Mouse (Mus musculus) hindbrain, embryonic 15.5 days (tissue): ENCODE results near the gene Map3k1. TPM values are rescaled to one million over a fixed set of nuclear protein-coding genes. Genes with fewer than 3 reads are reported as not detected.

Source experiments
- ATAC-seq: fragments of 200-750 bp; cut with Nextera tagmentation; 2 replicates; pipeline ENCODE4 v1.8.0; 2017; ENCODE audit warnings: low read depth, moderate number of reproducible peaks, moderate TSS enrichment; ENCODE audit not compliant: low FRiP score
- H3K27ac ChIP-seq: fragments of 300-500 bp; sonication (generic); replicated peaks from 2 replicates; pipeline ENCODE4 v1.5.1; 2015; ENCODE audit warnings: mild to moderate bottlenecking, inconsistent platforms
- H3K27me3 ChIP-seq: fragments of 300-500 bp; sonication (generic); 2 replicates; pipeline ENCODE4 v1.6.1; 2015; ENCODE audit warnings: control low read depth, inconsistent platforms
- H3K36me3 ChIP-seq: fragments of 300-500 bp; sonication (generic); 2 replicates; pipeline ENCODE4 v1.6.1; 2015; ENCODE audit warnings: control low read depth, inconsistent platforms
- H3K4me1 ChIP-seq: fragments of 300-500 bp; sonication (generic); replicated peaks from 2 replicates; pipeline ENCODE4 v1.6.1; 2015; ENCODE audit warnings: control low read depth, inconsistent platforms
- H3K4me2 ChIP-seq: fragments of 300-500 bp; sonication (generic); 2 replicates; pipeline ENCODE4 v1.6.1; 2015; ENCODE audit warnings: moderate library complexity, mild to moderate bottlenecking, inconsistent platforms
- H3K4me3 ChIP-seq: fragments of 300-500 bp; sonication (generic); 2 replicates; pipeline ENCODE4 v1.5.1; 2015; ENCODE audit warnings: mild to moderate bottlenecking, inconsistent platforms
- H3K9ac ChIP-seq: fragments of 300-500 bp; sonication (generic); 2 replicates; pipeline ENCODE4 v1.6.1; 2015; ENCODE audit warnings: inconsistent platforms
- H3K9me3 ChIP-seq: fragments of 300-500 bp; sonication (generic); 2 replicates; pipeline ENCODE4 v1.6.1; 2016; ENCODE audit warnings: control low read depth, inconsistent platforms
- WGBS: fragments of 180-500 bp; shearing (Covaris S2); methylation state at CpG from one replicate; pipeline ENCODE4 v1.1.7; 2015; 5-methylcytosine and 5-hydroxymethylcytosine counted together
- polyA plus RNA-seq: library from polyadenylated mRNA; unstranded; fragments of >200 nt; fragmentation: Nextera tagmentation; extraction: Ambion mirVana; gene quantifications from 2 replicates; pipeline ENCODE4 v1.2.1, GENCODE M21; 2015

The Map3k1 gene
- polyA plus RNA-seq, 1 experiment from 2014 or later = 11.3 TPM

DNA sequence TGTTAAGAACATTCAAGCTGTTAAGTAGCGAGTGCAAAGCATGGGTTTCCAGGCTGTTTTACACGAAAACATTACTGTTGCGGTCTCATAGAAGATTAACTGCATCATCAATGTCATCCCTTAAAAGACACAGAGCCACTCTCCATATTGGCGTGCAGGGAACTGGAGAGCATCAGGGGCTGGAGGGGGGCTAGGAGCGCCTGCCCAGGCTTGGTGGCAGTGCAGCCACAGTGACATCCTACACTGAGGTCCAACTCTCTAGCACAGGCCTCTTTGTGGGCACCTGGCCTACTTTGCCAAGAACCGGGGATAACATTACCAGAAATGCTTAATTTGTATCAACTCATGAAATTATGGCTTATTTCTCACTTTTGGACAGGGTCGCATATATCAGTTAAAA lies 22.2 kb downstream of the Map3k1 start:
- peaks cover 41% of the 10 kb centered on the region for H3K4me1 ChIP-seq
- H3K4me3 ChIP-seq = no peak overlapping the region
- no peak overlapping the region for H3K9ac ChIP-seq
- no peak for ATAC-seq
- H3K27me3 ChIP-seq = no peaks in the 10 kb centered on the region
- H3K36me3 ChIP-seq = no peaks in the 10 kb centered on the region
- WGBS = 91% methylated on average over 7 of the region's 7 CpGs
- H3K4me2 ChIP-seq = no peak overlapping the region
- no peak overlapping the region for H3K27ac ChIP-seq
- no peaks in the 10 kb centered on the region for H3K9me3 ChIP-seq

DNA sequence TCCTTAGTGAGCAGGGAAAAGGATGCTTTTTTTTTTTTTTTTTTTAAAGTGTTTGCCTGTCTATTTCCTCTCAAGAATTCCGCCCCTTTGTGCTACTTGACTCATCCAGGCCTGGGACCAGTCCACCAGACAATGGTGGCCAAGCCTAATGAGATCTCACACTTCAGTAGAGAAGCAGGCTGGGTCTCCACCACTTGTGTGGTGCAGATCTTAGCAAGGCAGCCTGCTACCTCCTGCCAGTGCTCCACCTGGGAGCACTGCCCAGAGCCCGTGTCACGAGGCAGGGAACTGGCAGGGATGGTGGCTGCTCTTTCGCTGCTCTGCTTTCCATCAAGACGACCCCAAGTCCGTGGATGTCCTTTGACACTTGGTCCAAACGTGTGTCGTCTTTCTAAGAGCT lies 25.3 kb downstream of the Map3k1 start:
- no peak overlapping the region for H3K9ac ChIP-seq
- H3K27me3 ChIP-seq = no peaks in the 10 kb centered on the region
- H3K9me3 ChIP-seq = no peaks in the 10 kb centered on the region
- no peak for ATAC-seq
- peaks cover 21% of the 10 kb centered on the region for H3K4me1 ChIP-seq
- no peaks in the 10 kb centered on the region for H3K36me3 ChIP-seq
- H3K27ac ChIP-seq = no peak overlapping the region
- WGBS = 69% methylated on average over 8 of the region's 8 CpGs
- H3K4me2 ChIP-seq = no peak overlapping the region
- no peak overlapping the region for H3K4me3 ChIP-seq

DNA sequence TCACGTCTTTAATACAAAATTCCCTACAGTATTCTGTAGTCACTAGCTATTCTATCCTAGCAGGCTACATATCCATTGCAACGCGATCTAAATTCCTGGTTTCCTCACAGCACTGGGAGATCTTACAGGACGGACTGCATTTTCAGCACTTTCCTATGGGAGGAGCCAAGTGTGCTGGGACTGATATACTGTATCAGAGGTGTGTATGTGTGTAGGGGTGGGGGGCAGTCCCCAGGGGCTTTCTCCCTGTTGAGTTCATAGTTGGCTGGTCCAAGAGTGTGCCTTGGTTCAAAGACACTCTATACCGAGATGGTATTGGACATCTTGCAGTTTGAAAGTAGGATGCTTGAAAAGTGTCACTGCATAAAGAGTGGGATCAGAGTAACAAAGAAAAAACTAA lies 29.3 kb downstream of the Map3k1 start:
- Histone ChIP-seq H3K4me2 (no peak overlapping the region), H3K9ac (no peak overlapping the region), H3K4me3 (no peak overlapping the region), H3K27ac (no peak overlapping the region), H3K4me1 (peaks cover 35% of the 10 kb centered on the region), H3K9me3 (no peaks in the 10 kb centered on the region), H3K36me3 (0 out of 2 replicates have a peak, but pooled peaks cover 4% of the 10 kb centered on the region), H3K27me3 (no peaks in the 10 kb centered on the region)
- no peak for ATAC-seq
- 80% methylated on average over 5 of the region's 5 CpGs for WGBS

DNA sequence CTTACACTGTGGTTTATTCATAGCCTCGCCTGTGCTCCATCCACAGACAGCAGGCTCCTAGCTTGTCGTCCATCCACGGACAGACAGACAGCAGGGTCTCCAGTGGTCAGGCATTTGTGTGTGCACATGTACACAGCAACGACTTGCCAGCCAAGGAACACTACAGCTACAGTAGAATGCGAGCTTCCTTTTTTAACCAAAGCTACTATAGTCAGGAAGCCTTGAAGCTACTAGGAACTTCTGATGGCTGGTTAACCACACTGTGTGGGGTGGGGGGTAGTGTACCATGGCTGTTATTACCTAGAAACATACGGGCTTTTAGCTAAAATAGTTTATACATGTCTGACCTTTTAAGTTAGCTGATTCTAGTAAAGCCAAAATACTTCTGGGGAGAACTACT lies 30.2 kb downstream of the Map3k1 start:
- H3K4me1 ChIP-seq = peaks cover 34% of the 10 kb centered on the region
- 68% methylated on average over 6 of the region's 6 CpGs for WGBS
- H3K36me3 ChIP-seq = 0 out of 2 replicates have a peak, but pooled peaks cover 7% of the 10 kb centered on the region
- H3K4me2 ChIP-seq = no peak overlapping the region
- H3K27me3 ChIP-seq = no peaks in the 10 kb centered on the region
- no peak overlapping the region for H3K4me3 ChIP-seq
- no peak for ATAC-seq
- H3K27ac ChIP-seq = no peak overlapping the region
- no peaks in the 10 kb centered on the region for H3K9me3 ChIP-seq
- H3K9ac ChIP-seq = no peak overlapping the region

GRCm38 (mm10) chr13:111777865-111778264 lies 30.9 kb downstream of the Map3k1 start:
- Histone ChIP-seq H3K4me2 (no peak overlapping the region), H3K27ac (no peak overlapping the region), H3K36me3 (0 out of 2 replicates have a peak, but pooled peaks cover 10% of the 10 kb centered on the region), H3K9me3 (no peaks in the 10 kb centered on the region), H3K9ac (no peak overlapping the region), H3K27me3 (no peaks in the 10 kb centered on the region), H3K4me1 (peaks cover 28% of the 10 kb centered on the region), H3K4me3 (no peak overlapping the region)
- no peak for ATAC-seq
- 54% methylated on average over 10 of the region's 10 CpGs for WGBS

GRCm38 (mm10) chr13:111777179-111777578 lies 31.6 kb downstream of the Map3k1 start:
- Histone ChIP-seq H3K27ac (no peak overlapping the region), H3K9ac (no peak overlapping the region), H3K4me2 (no peak overlapping the region), H3K4me1 (peaks cover 28% of the 10 kb centered on the region), H3K27me3 (no peaks in the 10 kb centered on the region), H3K4me3 (no peak overlapping the region), H3K9me3 (no peaks in the 10 kb centered on the region), H3K36me3 (peaks cover 15% of the 10 kb centered on the region; the same call in 1 of the 2 replicates)
- 35% methylated on average over 7 of the region's 7 CpGs for WGBS
- ATAC-seq = 0 out of 2 replicates have a peak, but pooled peaks have one; percentile 23

DNA sequence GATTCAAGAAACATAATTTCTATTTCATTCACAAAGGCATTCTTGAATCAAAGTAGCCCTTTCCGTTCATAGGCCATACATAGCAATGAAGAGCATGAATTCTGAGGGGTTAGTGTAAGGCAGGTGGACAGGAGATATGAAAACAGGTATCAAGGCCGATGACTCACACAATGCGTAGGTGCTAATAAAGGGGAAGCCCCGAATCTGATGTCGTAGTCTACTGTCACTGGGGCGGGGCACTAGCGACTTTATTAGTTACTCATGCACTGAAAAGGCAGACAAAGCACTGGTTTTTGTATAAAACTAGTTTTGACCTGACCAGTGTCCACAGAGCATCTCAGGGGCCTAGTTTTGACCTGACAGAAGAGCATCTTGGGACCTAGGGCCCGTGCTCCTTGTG lies 36.7 kb downstream of the Map3k1 start:
- Histone ChIP-seq H3K36me3 (peaks cover 41% of the 10 kb centered on the region), H3K4me3 (no peak overlapping the region), H3K4me2 (no peak overlapping the region), H3K9me3 (no peaks in the 10 kb centered on the region), H3K27me3 (no peaks in the 10 kb centered on the region), H3K9ac (no peak overlapping the region), H3K4me1 (peaks cover 6% of the 10 kb centered on the region), H3K27ac (no peak overlapping the region)
- ATAC-seq = no peak
- 91% methylated on average over 8 of the region's 8 CpGs for WGBS

DNA sequence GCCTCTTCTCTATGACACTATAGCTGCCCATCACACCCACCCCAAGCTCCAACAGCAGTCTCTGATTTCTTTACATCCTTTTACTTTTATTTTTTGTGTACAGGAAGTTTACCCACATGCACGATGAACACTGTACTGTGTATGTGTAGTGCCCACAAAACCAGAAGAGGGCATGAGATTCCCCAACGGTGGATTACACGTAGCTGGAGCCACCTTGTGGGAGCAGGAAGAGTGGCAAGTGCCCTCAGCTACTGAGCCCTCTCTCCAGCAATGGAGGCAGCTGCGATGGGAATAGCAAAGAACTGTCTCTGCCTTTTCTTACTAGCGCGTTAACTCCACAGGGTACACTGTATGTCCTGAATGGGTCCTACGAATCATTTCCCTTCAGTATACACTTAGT lies 37.6 kb downstream of the Map3k1 start:
- Histone ChIP-seq H3K9ac (no peak overlapping the region), H3K36me3 (peaks cover 49% of the 10 kb centered on the region), H3K4me1 (no peaks in the 10 kb centered on the region), H3K4me3 (no peak overlapping the region), H3K27ac (no peak overlapping the region), H3K4me2 (no peak overlapping the region), H3K27me3 (no peaks in the 10 kb centered on the region), H3K9me3 (no peaks in the 10 kb centered on the region)
- 53% methylated on average over 7 of the region's 7 CpGs for WGBS
- ATAC-seq = peak; percentile 88

- H3K4me3 ChIP-seq = no peak overlapping the region
- H3K9ac ChIP-seq = no peak overlapping the region
- no peak overlapping the region for H3K4me2 ChIP-seq
- H3K4me1 ChIP-seq = no peaks in the 10 kb centered on the region
- H3K27ac ChIP-seq = no peak overlapping the region
- H3K36me3 ChIP-seq = peaks cover 52% of the 10 kb centered on the region
- ATAC-seq = no peak
- no peaks in the 10 kb centered on the region for H3K9me3 ChIP-seq
- H3K27me3 ChIP-seq = no peaks in the 10 kb centered on the region
- WGBS = 93% methylated on average over 9 of the region's 9 CpGs
These were observed 38.0 kb downstream of the Map3k1 start for GRCm38 (mm10) chr13:111770776-111771175.

DNA sequence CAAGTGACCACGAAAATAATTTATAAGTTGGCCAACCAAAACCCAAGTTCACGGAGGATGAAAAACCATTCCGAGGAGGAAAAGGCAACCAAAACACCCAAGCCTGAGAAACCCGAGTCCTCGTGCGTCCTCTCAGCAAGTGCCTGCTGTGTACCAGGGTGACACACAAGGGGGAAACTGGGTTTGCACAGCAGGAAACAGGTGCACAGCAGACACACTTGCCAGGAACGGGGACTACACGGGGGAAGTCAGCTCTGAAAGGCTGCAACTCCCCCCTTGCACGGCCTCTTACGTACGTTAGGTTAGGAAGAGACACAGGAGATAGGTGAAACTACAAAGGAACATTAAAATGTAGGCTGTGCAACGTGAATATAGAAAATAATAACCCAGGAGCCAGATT lies 46.3 kb downstream of the Map3k1 start:
- no peak for ATAC-seq
- WGBS = 94% methylated on average over 12 of the region's 12 CpGs
- H3K36me3 ChIP-seq = peaks cover 82% of the 10 kb centered on the region
- H3K27ac ChIP-seq = no peak overlapping the region
- H3K4me2 ChIP-seq = no peak overlapping the region
- H3K9me3 ChIP-seq = no peaks in the 10 kb centered on the region
- no peak overlapping the region for H3K4me3 ChIP-seq
- no peaks in the 10 kb centered on the region for H3K27me3 ChIP-seq
- H3K9ac ChIP-seq = no peak overlapping the region
- no peaks in the 10 kb centered on the region for H3K4me1 ChIP-seq

GRCm38 (mm10) chr13:111756986-111757385 lies 51.8 kb downstream of the Map3k1 start:
- Histone ChIP-seq H3K4me1 (no peaks in the 10 kb centered on the region), H3K9me3 (no peaks in the 10 kb centered on the region), H3K9ac (no peak overlapping the region), H3K27me3 (no peaks in the 10 kb centered on the region), H3K36me3 (peaks cover 90% of the 10 kb centered on the region), H3K27ac (no peak overlapping the region), H3K4me3 (no peak overlapping the region), H3K4me2 (no peak overlapping the region)
- 90% methylated on average over 6 of the region's 6 CpGs for WGBS
- no peak for ATAC-seq

DNA sequence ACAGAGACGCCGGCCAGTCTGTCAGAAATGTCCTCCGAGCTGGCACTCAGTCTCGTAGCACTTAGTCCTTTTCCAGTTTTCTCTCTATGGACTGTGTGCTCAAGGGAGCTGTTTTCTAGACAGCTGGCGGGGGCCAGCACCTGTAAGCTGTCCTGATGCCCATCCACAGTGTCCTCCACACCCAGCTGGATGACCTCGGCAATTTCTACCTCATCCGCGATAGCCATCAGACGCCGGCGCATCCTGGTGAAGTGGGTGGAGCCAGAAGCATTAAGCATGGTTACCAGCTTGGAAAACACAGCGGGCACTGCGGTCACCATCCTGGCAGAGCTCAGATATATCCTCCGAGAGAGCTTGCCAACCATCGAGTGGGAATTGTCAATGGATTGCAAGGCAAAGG lies 52.9 kb downstream of the Map3k1 start:
- WGBS = 95% methylated on average over 15 of the region's 15 CpGs

DNA sequence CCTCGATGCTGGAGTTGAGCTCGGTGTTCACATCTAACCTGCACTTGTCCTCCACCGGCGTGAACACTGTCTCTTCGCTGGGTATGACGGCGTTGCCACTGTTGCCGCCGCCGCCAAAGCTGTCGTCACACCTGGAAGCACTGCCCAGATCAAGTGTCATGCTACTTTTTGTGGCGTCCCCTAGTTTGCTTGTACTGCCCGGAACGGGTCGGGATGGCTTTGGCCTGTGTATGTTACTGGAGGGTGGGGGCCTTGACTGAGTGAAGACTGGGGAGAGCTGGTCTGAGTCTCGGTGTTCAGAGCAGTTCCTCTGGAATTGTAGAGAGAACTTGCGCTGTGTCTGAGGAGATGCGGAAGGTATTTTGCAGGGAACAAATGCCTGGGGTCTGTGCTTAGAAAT lies 53.4 kb downstream of the Map3k1 start:
- Histone ChIP-seq H3K4me3 (no peak overlapping the region), H3K9me3 (no peaks in the 10 kb centered on the region), H3K4me1 (no peaks in the 10 kb centered on the region), H3K36me3 (peaks cover 87% of the 10 kb centered on the region), H3K9ac (no peak overlapping the region), H3K4me2 (no peak overlapping the region), H3K27ac (no peak overlapping the region), H3K27me3 (no peaks in the 10 kb centered on the region)
- WGBS = 96% methylated on average over 18 of the region's 18 CpGs
- ATAC-seq = no peak

More for the DNA sequence above, 52.9 kb downstream of the Map3k1 start:
- Histone ChIP-seq H3K4me2 (no peak overlapping the region), H3K4me1 (no peaks in the 10 kb centered on the region), H3K27ac (no peak overlapping the region), H3K4me3 (no peak overlapping the region), H3K27me3 (no peaks in the 10 kb centered on the region), H3K36me3 (peaks cover 89% of the 10 kb centered on the region), H3K9ac (no peak overlapping the region), H3K9me3 (no peaks in the 10 kb centered on the region)
- ATAC-seq = no peak
